Mouse (Mus musculus) gastrocnemius, postnatal 4 days (tissue): ENCODE data around the gene Adar. TPM values are rescaled to one million over a fixed set of nuclear protein-coding genes. Genes with fewer than 3 reads are reported as not detected.

Source experiments
- DNase-seq, 2 experiments: peaks; one replicate each; pipeline ENCODE4 v3.0.0; 2021 to 2022; ENCODE audit warnings: low spot score in 2 of 2, mixed read lengths in 2 of 2
- long read RNA-seq, 2 experiments: library from polyadenylated mRNA; stranded (forward); transcript quantifications; one replicate each; pipeline ENCODE4 v2.0.0; 2021
- total RNA-seq, 2 experiments: library from RNA; stranded (reverse); gene quantifications; 2 replicates each; pipeline ENCODE4 v1.2.3; 2021

The Adar gene
- 10 to 100 TPM in 1 of 2 experiments, 1 to 10 TPM in 1; 9.0 to 11.2 TPM for total RNA-seq
- long read RNA-seq, experiment 1, full-length matches to known transcripts: 2 of 8 reads
- long read RNA-seq, experiment 1, partial matches to known transcripts: 1 of 8 reads
- long read RNA-seq, experiment 1, other reads (novel, unspliced or antisense): 5 of 8 reads
- long read RNA-seq, experiment 2, partial matches to known transcripts: 5 of 10 reads
- long read RNA-seq, experiment 2, other reads (novel, unspliced or antisense): 5 of 10 reads

DNA sequence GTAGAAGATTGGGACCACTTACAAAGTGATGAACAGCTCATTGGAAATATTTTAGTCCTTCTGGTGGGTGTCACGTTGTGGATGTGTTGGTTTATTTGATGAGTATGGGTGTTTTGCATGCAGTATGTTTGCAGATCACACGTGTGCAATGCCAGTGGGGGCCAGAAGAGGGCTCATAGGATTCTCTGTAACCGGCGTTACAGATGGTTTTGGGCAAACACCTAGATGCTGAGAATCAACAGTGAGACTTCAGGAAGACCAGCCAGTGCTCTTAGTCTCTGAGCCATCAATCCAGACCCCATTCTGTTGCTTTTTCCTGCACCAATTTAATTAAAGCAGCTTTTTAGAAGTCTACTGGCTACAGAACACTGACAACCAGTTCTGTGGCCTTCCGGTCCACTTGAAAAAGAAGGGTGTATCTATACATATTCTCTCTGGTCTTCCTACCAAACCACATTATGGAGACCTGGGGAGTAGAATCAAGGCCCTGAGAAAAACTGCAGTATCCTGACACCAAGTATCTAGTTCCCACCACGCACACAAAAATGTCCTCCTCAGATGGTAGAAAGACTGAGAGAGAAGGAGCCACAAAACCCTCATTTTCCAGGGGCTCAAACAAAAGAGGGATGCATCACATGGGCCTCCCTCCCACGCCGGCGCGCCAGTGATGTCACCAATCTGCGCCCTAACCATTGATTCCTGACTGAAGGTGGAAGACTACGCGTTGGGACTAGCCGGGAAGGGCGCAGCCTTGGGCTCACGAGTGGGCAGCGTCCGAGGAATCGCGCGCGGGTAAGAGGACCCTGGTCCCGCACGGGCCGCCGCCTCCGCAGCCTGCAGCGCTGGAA, at the start of gene Adar:
Gene Adar (plus strand): TSS at position 664 of the 848 bp plus-strand sequence.
- DNase-seq: peak; percentile 53 to 76

DNA sequence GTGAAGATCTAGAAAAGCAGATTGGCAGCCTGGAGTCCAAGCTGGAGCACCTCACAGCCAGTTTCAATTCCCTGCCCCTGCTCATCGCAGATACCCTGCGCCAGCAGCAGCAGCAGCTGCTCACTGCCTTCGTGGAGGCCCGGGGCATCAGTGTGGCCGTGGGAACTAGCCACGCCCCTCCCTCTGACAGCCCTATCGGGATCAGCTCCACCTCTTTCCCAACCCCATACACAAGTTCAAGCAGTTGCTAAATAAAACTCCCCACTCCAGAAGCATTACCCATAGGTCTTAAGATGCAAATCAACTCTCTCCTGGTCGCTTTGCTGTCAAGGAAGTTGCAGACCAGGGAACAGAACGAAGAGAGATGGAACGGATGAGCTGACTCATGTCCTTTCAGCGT, 47.7 kb upstream of the Adar start:
- no peak for DNase-seq

DNA sequence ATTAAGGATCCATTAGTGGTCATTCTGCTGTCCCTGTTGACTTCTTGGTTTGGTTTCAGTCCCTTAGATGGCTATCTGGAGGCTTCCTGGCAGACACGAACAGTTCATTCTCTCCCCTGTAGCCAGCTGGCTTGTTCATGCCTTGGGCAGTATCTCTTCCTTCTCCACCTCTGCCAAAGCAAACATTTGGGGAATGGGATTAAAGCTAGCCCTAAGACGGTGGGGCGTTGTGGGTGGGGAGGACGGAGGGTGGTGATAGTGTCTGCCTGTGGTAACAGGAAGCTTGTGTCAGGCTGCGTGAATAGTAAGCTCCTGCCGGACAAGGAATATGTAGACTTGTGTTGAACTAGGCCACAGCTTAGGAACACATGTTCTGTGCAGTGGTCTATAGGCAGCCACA, 43.5 kb upstream of the Adar start:
- no peak for DNase-seq

DNA sequence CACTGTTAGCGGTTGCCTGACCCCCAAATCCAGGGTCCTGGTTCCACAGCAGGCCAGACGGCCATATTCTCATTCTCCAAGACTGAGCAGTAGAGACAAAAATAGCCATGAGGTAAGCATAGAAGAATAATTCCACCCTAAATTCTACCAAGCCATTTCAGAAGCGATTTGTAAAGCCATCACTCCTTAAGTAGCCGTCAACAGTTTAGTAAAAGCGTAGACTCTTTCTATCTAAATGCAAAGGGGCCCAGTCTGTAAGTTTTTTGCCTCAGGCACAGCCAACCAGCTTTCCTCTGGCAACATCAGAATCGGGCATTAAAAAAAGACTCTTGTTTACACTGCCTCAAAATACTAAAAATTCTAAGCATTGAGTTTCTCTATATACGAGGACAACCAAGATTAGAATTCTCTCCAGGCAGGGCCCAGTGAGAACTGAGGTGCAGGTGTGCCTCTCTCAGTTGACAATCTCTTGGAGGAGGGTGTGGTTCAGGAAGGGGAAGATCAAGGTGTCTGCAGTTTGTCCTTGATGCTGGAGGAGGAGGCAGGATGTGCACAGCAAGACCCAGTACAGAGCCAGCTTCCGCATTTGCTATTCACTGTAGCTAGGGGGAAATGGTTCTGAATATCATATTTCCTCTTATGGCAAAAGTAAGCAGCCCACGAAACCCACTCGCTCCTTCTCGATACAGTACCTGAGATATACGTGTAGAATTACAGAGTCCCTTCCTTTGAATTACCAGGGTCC, 42.1 kb upstream of the Adar start:
- DNase-seq: no peak

DNA sequence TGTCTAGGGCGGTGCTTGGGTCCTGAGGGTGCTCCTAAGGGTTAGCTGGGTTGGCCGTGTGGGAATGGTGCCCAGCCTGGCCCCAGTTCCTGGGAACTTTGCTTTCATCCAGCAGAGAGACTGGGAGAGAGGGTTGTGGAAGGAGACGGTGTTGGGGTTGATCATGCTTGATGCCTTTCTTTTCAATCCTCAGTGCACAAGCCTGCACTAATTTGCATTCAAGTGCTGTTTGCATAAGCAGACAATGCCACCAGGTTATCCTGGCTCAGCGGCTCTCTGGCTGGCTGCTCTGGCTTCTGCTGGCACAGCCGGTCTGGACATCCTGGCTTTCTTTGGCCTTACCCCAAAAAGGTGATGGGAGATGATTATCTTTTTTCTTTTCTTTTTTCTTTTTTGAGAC, 37.2 kb upstream of the Adar start:
- no peak for DNase-seq

DNA sequence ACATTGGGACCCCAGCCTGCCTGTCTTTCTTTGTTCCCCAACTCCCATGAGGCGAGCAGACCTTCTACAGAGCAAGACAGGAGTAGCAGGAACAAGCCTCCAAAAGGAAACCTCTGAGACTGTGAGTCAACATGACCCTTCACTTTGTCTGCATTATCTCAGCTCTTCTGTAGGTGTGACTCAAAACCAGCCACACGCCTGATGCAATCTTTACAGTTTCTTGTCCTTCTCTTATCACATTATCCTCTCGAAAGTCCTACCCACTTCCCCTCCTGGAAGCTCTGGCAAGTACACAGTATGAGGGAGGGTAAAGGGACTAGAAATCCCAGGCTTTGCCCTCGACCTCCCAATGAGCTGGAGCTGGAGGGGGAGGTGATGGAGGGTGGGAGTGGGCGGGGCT, 28.8 kb upstream of the Adar start:
- no peak for DNase-seq

DNA sequence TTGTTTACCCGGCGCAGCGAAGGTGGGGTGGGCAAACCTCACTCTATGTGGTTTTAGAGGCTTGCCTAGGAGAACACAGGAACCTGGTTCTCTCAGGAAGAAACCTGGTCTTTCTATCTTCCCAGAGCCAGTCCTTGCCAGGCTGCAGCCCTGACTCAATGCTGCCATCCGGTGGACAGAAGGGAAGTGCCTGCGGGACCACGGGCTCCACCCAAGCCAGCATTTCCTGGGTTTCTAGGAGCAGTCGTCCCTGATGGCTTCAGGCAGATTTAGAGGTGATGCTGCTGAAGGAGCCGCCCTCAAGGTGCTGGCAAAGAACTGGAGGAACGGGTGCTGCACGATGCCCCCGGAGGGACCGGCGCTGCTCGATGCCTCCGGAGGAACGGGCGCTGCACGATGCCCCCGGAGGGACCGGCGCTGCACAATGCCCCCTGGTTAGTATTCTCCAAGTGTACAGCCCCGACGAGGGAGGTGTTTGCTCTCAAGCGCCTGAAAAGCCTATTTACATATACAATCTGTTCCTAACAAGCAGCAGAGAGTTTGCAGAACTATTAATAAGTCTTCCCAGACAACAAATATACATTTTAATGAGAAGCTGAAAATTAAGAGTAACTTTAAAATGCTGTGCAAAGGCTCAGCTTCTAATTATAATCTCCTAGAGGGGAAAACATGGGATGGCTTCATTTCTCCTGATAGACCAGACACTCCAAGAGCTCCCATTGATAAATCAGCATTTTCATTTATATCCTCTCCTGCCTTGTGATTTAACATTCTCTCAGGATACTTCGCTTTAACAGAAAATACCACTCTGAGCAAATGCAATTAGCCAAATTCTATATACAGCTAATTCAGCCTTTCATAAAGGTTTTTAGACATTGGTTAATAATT, 25.9 kb upstream of the Adar start:
- peak; percentile 73 to 86 for DNase-seq

DNA sequence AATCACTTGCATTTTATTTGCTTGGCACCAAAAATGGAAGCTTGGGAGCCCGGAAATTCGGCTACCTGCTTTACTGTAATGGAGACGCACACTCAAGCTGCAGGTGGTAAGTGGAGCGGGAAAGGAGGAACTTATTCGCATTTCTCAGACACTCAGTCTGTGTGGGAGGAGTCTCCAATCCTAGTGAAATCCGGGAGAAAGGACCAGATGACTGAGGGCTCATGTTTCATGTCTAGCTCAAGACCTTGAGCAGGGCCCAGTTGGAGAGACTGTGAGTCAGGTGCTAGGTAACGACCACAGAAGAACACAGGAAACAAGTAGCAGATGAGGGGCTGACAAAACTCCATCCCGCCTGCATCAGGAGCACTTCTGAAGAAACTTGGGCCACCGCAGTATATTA, 23.0 kb upstream of the Adar start:
- DNase-seq: no peak

DNA sequence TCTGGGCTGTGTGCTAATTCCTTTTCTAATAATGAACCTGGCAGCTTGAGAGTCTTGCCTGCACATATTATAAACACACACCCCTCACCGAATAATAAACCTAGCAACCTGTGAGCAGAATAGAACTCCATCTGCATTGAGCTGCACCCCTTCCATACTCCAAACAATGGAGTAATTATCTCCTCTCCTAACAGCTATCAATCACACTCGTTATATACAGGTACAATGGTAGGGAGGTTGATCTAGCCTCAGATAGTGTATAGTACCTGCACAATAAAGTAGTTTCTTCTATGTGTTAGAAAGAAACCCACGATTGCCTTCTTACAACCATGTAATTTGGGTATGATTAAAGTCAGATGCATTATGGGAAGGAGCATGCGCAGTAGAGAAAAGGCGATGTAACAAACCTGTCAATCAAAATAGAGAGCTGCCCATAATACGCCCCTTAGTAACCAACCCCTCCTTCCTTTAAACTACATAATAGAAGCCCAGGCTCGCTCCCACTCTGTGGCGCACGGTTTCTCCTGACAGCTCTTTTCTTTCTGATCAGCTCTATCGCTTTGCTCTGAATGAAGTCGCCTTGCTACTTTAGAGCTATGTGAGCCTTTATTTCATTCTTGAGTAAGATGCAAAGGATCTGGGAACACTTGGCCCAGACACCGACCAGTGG, 18.5 kb upstream of the Adar start:
- DNase-seq: no peak

DNA sequence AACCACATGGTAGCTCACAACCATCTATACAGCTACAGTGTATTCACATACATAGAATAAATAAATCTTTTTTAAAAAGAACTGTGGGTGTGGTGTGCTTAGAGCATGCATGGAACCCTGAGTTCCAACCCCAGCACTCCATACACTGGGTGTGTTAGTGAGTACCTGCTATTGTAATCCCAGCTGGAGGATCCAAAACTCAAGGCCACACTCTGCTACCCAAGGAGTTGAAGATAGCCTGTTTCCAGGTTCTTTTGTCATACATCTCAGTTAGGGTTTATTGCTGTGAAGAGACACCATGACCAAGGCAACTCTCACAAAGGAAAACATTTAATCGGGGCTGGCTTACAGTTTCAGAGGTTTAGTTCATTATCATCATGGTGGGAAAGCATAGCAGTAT, 15.9 kb upstream of the Adar start:
- no peak for DNase-seq

DNA sequence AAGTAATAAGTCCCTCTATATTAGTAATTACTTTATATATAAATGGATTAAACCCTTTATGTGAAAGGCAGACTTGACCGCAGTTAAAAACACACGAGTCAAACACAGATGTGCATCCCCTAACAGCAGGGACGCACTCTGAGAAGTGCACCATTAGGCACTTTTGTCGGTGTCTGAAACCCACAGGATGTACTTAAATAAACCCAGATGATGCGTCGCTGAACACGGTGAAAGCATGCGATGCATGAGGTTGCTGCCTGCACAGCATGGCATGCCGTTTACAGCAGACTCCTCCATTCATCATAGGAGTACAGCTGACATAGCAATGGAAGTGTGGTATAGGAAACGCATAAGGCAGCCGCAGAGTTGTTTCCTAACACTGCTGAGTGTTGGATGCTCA, 14.4 kb upstream of the Adar start:
- no peak for DNase-seq

DNA sequence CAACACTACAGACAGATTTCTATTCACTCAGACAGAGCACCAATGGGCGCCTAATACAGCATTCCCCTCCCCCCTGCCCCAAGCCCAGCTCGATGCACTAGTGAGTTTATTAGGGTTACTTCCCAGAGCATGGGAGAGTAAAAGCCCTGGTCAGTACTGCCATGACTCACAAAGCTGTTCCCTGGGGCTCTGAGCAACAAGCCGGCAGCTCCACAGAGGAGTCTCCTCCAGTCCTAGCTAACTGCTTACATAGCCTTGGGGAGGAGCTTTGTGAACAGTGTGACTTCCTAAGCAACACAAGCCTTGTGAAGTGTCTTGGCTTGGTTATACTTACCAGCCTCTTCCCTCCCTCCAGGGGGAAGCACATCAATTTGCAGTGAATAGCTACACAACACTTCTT, 11.2 kb upstream of the Adar start:
- DNase-seq: no peak

DNA sequence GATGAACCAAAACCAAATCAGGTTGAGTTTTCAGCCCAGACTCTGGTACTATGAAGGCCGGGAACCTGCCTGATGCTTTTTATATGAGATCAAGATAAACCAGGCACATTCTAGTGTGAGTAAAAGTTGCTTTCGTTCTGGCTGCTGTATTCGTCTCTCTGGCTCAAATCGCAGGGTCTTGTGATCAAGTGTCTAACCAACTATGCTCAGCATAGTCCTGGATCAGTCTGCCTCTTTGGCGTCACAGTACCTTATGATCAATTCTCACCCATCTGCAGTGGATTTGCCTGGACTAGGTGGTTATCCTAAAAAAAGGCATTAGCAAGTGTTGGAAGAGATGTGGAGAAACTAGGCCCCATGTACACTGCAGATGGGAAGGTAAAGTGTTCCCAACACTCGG, 10.8 kb upstream of the Adar start:
- DNase-seq: no peak

DNA sequence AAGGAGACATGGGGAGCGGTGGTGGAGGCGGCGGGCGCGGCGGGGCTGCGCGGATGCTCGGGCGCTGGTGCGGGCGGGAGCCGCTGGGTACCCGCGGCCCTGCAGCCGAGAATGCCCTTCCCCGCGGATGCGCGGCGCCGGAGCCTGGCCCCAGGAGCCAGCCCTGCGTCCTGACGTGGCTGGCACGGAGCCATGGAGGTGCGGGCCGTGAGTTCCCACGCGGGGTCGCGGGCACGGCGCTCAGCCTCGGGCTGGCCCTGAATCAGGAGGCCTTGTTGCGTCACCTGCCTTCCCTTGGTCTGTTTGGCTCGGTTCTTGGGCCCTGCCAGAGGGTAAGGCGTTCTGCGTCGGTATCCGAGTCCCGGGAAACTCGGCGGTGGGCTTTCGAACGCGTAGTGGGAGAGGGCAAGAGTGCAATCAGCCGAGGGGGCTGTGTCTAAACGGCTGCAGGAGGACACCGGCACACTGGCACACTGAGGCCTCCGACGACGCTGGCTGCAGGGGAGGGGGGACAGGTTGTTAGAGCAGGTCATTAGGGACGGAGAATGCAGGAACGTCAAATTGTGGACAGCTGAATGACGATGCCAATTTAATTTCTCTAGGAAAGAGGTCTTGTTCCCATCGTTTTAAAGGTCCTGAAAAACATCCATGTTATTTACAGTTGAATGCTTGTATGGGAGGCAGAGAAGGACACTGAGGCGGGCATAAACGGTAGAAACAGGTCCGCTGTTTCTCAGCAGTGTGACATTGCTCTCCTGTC, 565 bp downstream of the Adar start:
- DNase-seq: peak in 1 of 2 experiments; percentile 29

DNA sequence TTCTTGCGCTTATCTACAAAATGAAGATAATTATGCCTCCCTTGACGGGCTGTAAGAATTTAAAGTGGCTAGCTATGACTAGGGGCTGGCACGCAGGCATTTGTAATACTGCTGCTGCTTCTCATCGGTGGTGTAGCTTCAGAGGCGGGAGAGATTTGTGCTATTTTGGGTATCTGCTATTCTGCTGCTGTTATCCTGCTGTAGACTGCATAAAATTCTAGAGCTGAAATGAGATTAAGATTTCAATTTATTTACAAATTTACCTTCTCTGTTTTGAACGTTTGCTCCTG, 1.1 kb downstream of the Adar start:
- DNase-seq: no peak

DNA sequence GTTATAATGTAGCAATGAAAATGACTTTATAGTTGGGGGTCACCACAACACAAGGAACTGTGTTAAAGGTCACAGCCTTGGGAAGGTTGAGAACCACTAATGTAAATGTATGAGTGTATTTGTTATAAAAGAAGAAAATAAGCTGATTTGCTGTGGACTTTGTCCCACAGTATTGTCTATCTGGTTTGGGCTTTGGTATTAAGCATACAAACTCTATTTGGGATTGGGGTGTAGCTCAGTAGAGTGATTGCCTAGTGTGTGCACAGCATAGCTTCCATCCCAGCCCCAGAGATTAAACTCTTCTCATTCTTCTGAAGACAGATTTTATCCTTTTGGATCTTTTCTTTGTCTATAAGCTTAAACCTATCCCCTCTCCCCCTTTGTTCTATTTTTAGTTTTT, 7.2 kb downstream of the Adar start:
- no peak for DNase-seq

DNA sequence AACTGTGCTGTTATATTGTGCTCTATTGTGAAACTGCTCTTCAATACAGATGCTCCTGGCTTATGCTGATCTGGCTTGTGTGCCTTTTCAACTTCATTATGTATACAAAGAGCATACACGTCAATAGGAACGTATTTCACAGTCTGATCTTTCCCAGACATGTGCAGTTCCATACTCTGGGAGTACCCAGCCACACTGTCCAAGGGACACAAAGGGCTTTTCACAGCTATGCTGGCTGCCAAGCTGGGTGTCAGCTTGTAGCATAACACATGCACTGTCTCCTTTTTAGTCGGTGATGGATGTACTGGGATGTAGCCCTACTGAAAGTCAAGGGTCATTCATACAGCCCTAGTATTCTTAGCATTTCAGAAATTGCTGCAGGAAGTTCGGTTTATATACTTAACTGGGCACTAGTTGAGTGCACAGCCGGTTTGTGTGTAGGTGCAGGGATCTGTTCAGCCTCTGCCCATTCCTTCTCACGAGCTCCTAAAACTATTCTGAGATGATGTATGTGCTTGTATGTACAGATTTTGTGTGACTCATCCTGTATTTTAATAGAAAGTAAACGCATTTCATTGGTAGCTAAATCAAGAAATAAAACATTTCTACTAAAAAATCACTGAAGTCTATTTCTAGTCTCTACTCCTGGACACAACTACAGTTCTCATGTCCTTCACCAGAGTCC, 8.7 kb downstream of the Adar start:
- DNase-seq: no peak

DNA sequence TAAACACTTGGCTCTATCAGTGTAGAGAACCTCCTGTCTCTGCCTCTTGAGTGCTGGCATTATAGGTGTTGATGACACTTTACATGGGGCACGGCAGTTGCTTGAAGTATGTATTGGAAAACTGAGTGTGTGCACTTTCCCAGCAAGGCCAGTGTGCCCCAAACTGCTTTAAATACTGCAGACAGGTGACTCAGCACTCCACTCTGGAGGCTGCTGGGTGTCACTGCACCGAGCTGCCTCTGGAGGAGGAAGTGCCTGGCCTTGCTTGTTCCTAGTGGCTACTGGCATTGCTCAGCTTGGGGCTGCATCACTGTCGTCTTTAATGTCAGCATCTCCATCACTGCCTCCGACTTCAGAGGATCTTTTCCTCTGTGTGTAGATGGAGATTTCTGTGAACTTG, 12.2 kb downstream of the Adar start:
- no peak for DNase-seq

DNA sequence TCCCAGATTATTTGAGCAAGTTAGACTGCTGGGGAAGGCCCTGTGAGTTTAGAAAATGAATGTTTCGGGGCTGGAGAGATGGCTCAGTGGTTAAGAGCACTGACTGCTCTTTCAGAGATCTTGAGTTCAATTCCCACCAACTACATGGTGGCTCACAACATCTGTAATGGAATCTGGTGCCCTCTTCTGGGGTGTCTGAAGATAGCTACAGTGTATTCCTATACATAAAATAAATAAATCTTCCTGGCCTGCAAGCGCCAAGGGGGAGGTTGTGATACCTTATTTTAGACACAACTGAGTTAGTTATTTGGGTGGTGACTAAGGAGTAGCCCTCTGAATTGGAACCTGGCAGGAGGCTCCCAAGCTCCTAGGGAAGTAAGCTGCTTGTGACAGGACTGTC, 14.0 kb downstream of the Adar start:
- no peak for DNase-seq
